13 mouse cellular contexts compared by ENCODE assay signal in genomic region chr7:40636369-40636768, GRCm38 (mm10).
"Had no signal": no experiment of that assay in that cellular context is flagged by ENCODE, and none has a peak within 500 bp of the region (broad histone marks: within the 10 kb centered on the region; RNA-seq: fewer than 3 reads in every experiment).

No protein-coding gene starts in this region.

- H3K4me2 ChIP-seq: liver, embryonic 11.5 days; liver, embryonic 15.5 days; midbrain, embryonic 13.5 days had no signal

- H3K9ac ChIP-seq: liver, embryonic 15.5 days; midbrain, embryonic 13.5 days had no signal

- H3K4me3 ChIP-seq: limb, embryonic 10.5 days; liver, embryonic 15.5 days; midbrain, embryonic 13.5 days had no signal

- H3K9me3 ChIP-seq: limb, embryonic 10.5 days; liver, embryonic 15.5 days; midbrain, embryonic 13.5 days had no signal

- H3K4me1 ChIP-seq: limb, embryonic 10.5 days; liver, embryonic 15.5 days; midbrain, embryonic 13.5 days had no signal

- H3K27me3 ChIP-seq: liver, embryonic 15.5 days; midbrain, embryonic 13.5 days had no signal

- H3K36me3 ChIP-seq: limb, embryonic 10.5 days; liver, embryonic 15.5 days; midbrain, embryonic 13.5 days had no signal

- H3K27ac ChIP-seq: limb, embryonic 10.5 days; liver, embryonic 15.5 days; midbrain, embryonic 13.5 days had no signal

- ATAC-seq: hindbrain, embryonic 16.5 days; inflammation-experienced regulatory T-cells, adult 6 months; intestine, postnatal 0 days; lung, postnatal 0 days; midbrain, embryonic 13.5 days had no signal

- DNase-seq: layer of hippocampus, adult 9-11 months; lung, adult 2 months; lung, postnatal 36 days; thymus, adult 18-20 months; thymus, postnatal 25 days had no signal
